Mouse (Mus musculus) left cerebral cortex, adult 8-10 months (tissue): Measurements from ENCODE around the gene Zfp445. TPM values are rescaled to one million over a fixed set of nuclear protein-coding genes. Genes with fewer than 3 reads are reported as not detected.
A peak's percentile ranks its signal among the peaks of the same experiment; 100 is the strongest.
"Not testable (repeated sequence)": the region's sequence is repeated elsewhere in the genome, so short reads cannot be mapped to it uniquely, and the experiment has no call there.

Experiments used
- DNase-seq, 2 experiments: peaks; one replicate each; pipeline ENCODE4 v3.0.0; 2022; ENCODE audit warnings: low spot score in 2 of 2
- total RNA-seq, 4 experiments: library from RNA; stranded (reverse); gene quantifications; 2 replicates each; pipeline ENCODE4 v1.2.4; 2022

Gene Zfp445
- 100 to 1,000 TPM; 161 to 172 (median 163) TPM for total RNA-seq

DNA sequence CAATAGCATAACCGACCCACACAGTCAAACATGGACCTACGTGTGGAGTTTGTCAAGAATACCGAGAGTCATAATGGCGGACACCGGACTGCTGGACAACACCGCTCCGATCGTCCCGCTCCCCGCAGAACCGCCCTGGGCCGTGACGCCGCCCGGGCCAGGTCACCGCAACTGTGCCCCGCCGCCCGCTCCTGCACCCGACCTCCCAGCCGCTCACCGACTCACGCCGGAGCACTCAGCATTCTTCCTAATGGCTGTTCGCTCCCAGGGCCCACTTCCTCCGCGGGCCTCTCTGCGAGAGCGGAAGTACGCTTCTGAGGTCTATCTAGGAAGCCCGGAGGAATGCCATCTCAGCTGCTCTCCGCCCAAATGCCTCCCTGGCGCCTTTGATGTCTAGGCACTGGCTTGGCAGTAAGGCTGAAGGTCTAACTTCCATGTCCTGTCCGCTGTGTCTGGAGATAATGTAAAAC lies at the start of gene Zfp445:
Zfp445 (minus strand) TSS at position 310 of the 470 bp plus-strand sequence.
- peak; percentile 56 to 67 for DNase-seq

DNA sequence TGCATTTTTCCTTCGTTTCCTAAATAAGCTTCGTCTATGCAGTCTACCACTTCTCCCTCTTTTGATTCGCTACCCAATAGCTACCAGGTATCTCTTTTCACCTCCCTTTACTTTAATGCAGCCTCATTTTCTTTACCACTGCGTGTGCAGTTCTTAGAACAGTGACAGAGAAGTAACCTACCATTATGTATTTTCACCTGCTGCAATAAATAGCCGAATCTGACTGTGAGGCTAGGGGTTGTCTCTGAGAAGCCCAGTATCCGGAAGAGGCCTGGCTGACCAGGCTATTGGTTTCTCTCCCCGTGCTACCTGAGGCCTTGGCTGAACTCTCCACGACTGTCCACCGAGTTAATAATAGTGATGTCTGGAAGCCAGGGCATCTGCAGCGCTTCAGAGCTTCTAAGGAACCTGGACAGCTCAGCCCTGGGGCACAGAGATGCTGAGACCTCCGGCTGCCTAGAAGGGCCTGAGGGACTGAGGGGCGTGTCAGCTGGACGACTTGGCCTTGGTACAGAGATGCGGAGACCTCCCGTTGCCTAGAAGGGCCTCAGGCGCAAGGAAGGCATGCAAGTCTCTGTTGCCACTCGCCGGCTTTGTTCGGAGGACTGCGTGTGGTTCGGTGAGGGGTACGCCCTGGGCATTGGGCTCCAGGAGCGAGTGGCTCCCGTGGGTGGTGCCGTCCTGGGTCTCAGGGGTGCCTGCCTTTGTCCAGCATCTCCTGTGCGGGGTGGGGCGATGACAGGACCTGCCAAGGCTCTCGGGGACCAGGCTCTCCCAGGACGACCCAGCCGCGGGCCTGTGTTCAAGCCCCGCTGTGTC lies 37.1 kb upstream of the Zfp445 start:
- peak; percentile 6 to 17 for DNase-seq

DNA sequence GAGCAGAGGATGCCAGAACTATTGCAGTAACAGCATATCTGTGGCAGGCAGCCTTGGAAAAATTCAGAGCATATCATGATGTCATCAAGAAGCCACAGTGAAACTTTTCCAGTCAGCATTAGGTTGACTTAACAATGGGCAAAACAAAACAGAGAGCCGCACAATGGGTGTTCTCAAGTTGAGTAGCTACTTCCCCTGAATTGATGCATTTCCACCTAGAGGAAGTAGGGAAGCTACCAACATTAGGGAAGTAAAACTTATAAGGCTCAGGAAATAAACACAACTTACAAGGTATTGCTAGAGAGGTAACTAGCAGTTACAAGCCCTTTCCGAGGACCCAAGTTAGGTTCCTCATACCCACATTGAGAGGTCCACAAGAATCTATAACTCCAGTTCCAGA lies 35.2 kb upstream of the Zfp445 start:
- no peak for DNase-seq

DNA sequence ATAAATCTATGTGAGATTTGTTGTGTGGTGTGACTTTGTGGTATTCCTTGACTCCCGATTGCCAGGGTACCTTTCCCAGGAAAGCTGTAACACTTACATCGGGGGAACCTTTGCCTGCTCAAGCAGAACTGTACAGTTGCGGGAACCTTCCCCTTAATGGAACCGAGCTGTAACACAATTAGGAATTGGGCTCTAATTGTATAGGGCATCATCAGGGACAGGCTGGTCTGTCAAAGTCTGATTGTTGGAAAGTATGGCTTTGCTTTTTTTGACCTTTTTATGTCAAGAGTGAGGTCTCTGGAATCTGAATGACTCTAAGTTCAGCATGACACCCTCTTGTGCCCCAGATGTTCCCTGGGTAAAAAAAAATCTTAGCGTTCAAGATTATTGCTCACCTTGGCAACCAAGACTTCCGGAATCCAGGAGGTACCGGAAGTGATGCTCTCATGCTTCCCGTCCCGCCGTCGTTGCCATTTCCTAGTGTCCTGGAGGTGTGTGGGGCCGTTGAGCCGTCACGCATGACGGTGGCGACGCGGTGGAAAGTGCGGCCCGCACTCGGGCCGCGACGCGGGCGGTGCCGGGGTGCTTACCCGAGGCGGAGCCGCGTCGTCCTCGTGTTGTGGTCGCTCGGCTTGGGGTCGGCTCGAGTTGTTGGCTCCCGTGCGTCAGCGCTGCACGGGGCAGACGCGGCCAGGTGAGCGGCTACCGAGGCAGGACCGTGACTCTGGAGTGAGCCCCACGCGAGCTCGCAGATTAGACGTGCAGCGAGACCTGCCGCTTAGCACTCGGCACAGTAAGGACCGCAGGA lies 20.8 kb upstream of the Zfp445 start:
- DNase-seq: peak; percentile 36 to 61

DNA sequence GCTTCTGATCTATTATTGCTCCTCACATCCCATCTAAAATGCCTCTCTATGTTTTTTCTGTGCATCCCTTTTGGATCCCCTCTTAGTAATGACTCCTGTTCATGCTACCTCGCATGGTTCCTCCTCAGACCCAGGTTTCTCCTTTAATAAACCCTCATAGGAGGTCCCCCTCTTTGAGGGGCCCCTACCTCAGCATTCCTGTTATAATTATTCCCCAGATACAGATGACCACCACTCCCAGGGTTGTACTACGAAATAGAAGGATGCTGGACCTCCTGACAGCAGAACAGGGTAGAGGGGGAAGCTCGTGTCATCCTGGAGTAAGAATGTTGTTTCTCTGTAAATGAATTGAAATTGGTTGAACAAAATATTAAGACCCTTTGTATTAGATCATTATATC lies 19.6 kb upstream of the Zfp445 start, which contains the start of gene Zkscan7:
Zkscan7 (plus strand) TSS at position 301 of the 400 bp plus-strand sequence.
- DNase-seq: no peak

DNA sequence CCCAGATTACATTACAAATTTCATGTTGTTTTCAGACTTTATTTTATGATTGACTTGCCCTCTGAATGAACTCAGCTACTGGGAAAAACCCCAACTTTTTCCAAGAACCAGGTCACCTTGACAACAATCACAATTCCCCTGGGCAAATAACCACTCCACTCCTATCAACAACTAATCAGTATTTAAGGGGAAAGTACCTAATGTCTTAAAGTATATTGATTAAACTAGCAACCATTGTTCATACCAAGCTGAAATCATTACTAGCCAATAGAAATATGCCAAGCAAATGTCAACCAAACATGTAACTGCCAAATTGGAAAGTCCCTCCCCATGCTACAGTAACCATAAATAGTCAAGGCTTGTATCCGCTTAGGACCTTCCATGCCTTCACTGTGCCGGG lies 9.3 kb upstream of the Zfp445 start:
- DNase-seq: no peak

DNA sequence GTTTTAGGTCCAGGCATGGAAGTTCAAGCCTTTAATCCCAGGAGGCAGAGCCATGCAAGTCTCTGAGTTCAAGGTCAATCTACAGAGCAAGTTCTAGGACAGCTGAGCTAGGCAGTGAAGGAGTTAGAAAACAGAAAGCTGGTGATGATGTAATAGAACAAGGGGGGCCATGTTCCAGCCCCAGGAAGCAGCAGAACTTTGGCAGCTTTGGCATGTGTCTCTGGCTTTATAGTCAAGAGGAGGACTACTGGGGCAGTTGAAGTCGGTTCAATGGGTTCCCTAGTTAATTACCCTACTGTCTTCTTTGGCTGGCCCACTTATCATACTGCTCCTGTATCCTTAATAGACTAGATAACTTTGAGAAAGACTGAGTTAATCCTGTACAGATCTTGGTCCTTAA lies 8.8 kb upstream of the Zfp445 start:
- no peak for DNase-seq

DNA sequence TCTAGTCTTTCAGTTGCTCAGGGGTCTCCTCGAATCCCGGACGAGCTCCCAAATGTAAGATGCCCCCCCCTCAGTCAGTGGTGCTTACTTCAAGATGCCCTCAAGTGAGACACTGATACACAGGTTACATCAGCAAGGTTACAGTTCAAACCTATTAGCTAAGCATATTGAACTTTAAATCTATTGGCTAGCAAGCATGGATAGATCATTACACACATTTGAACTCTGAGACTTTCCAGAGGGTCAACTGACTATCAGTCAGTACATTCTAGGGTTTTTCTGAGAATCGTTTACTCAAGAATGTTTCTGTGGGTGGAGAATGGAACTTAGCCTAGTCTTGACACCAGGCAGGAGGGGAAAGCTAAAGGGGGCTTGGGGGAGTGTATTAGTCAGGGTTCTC lies 6.8 kb upstream of the Zfp445 start:
- no peak for DNase-seq

DNA sequence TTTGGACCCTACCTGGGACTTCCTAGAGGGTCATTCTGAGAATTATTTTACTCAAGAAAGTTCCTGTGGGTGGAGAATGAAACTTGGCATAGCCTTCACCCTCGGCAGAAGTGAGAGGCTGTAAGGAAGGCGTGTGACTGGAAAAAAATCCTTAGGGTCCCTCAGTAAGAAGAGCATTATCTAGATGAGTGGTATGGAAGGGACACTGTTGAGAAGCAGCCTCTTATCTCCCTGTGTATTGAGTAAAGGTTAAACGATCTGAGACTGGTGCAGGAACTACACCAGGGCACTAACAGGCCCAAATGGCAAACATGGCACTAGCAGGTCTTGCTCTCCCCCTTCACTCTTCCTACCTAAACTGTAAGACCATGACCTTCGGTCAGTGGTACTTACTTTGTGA lies 386 bp upstream of the Zfp445 start:
- DNase-seq: no peak

DNA sequence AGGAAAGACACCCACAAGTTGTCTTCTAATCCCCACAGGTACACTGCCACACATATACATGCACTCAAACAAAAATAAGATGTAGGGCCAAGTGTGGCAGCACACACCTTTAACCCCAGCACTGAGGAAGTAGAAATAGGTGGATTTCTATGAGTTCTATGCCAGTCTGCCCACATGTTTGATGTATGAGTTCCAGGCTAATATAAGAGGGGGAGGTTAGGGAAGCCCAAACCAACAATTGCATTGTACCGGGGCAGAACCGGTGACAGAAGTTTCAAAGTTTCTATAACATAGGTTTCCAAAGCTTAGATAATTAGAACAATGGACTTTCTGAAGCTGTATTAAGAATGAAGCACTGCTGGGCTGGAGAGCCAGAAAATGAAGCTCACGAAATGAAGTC lies 958 bp downstream of the Zfp445 start:
- DNase-seq: no peak

DNA sequence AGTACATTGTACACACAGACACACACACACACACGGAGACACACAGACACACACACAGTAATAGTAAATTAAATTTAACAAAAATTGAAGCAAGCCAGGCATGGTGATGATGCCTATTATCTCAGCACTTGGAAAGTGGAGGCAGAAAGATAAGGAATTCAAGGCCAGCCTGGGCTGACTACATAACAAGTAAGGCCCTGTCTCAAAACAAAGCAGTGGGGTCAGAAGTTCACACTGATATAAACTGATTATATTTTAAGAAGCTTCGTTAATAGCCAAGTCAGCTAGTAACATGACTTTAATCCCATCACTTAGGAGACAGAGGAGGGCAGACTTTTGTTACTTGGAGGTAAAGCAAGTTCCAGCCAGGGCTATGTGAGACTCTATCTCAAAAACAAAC lies 2.1 kb downstream of the Zfp445 start:
- no peak for DNase-seq

DNA sequence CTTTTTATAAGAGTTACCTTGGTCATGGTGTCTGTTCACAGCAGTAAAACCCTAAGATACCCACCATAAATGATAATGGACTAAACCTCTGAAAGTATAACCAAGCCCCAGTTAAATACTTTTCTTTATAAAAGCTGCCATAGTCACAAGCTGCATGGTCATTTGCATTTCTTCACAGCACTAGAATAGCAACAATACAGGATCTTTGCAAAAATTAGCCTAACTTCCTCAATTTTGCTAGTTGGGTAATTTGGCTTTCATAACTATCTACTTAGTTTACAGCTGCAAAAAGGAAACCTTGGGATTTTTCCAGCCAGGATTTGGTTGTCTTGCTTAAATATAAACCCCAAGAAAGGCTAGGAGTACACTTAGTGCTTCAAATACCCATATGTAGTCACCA lies 5.1 kb downstream of the Zfp445 start:
- no peak for DNase-seq

DNA sequence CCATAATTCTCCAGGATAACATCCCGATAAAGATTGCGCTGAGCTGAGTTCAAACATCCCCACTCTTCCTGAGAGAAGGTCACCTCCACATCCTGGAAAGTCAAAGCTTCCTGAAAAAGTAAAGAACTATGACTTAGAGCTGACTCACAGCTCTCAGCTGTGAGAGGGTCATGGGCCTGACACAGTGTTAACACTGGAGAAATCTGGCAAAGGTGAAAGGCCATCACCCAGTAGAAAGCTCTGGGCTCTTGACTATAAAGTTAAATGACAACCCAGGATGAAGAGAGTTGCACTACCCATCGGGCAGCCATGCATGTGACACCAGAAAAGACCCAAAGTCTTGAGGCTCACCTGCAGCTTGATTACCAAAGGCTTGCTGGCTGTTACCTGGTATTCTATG lies 9.1 kb downstream of the Zfp445 start:
- DNase-seq: no peak

DNA sequence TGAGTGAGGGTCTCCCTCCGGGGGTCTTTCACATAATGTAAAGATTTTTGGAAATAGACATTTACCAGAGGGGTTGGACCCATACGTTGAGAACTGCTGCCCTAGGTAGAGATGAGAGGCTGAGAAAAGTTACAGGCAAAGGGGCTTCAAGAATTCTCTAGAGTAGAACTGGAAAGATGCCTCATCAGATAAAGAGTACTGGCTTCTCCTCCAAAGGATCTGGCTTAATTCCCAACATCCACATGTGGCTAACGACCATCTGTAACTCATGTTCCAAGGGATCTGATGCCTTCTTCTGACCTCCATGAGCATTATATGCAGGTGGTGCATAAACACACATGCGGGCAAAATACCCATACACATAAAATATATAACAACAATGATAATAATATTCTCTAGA lies 10.2 kb downstream of the Zfp445 start:
- no peak for DNase-seq

DNA sequence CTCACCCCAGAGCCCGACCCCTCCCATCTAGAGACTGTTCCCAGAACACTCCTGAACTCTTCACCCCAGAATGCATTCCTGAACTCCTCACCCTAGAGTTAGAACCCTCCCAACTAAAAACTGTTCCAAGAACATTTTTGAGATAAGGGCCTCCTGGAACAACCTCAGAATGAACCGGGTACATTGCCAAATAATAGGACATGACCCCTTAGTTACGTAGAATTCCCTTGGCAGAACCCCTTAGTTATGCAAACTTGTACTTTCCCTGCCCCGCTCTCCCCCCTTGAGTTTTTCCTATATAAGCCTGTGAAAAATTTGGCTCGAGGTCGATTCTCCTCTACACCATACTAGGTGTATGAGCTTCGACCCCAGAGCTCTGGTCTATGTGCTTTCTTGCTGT lies 10.7 kb downstream of the Zfp445 start:
- DNase-seq: not testable (repeated sequence)

DNA sequence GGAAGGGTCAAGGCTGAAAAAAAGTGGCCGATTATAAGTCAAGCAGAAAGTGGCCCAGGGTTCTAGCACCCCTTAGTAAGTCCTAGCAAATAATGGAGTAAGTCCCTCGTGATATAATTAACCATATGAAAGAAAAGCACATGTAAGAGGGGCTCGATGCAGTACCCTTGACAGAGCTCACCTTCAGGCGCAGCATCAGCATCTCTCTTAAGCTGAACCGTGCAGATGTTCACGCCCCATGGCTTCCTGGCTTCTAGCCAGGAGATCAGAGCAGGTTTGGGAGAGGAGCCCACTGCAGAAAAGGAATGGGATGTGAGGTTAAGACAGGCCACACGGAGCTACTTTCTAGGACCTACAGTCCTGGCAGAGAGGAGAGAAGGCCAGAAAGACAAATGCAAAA lies 11.3 kb downstream of the Zfp445 start:
- no peak for DNase-seq

DNA sequence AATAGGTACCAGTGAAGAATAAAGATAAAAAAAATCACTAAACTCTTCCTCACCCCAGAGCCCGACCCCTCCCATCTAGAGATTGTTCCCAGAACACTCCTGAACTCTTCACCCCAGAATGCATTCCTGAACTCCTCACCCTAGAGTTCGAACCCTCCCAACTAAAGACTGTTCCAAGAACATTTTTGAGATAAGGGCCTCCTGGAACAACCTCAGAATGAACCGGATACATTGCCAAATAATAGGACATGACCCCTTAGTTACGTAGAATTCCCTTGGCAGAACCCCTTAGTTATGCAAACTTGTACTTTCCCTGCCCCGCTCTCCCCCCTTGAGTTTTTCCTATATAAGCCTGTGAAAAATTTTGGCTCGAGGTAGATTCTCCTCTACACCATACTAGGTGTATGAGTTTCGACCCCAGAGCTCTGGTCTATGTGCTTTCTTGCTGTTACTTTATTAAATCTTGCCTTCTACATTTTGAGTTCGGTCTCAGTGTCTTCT lies 17.9 kb downstream of the Zfp445 start:
- not testable (repeated sequence) for DNase-seq

DNA sequence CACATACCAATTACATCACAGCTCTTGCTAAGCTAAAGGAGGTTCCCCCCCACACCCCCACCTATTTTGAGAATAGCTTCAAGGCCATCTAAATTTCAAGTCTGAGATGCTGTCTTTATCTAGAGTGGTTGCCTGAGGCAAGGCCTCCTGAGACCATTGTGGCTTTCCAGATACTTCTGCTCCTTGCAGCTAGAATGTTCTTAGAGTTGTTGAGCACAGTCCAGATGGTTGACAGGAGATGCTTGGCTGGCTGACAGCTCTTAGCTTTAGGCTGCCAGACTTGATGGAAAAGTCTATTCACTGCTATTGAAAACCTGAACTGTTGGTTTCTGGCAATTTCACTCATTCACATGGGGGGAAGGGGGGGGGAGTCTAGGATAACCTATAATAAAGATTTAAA lies 19.6 kb downstream of the Zfp445 start:
- peak in 1 of 2 experiments; percentile 37 for DNase-seq

DNA sequence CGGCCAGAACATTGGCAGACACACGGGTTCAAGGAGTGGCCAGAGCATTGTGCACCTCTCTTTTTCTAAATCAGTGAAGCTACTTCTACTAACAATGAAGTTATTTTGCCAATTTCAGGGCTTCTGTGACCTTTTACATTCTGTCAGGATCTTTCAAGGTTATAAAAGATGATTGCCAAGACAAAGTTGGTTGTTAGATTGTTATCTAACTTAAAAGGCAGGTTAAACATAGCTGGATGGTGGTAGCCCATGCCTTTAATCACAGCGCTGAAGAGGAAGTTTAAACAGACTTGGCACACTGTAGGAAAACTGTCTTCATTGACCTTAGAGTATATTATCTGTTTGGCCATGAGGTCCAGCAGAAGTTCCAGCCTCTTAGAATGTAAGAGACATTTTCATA lies 20.2 kb downstream of the Zfp445 start:
- DNase-seq: no peak

DNA sequence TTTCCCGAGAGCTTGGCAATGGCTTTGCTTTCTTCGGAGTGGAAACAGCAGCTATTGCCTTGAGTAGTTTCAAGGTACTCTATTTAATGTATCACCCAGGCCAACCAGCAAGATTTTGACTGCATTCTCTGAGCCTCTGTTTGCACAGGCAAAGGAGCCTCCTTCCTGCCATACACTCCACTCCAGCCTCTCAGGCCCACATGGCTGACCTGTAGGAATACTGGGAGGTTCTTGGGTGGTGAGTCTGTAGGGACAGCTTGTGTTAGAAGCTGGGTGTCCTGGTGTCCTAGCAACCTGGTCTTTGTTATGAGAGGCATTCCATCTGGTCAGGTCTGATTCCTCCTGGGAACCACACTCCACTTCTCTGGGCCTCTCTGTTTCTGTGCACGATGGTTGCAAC lies 22.0 kb downstream of the Zfp445 start, which contains the start of gene Gm35549:
Gm35549 (minus strand) TSS at position 276 of the 400 bp plus-strand sequence.
- no peak for DNase-seq

DNA sequence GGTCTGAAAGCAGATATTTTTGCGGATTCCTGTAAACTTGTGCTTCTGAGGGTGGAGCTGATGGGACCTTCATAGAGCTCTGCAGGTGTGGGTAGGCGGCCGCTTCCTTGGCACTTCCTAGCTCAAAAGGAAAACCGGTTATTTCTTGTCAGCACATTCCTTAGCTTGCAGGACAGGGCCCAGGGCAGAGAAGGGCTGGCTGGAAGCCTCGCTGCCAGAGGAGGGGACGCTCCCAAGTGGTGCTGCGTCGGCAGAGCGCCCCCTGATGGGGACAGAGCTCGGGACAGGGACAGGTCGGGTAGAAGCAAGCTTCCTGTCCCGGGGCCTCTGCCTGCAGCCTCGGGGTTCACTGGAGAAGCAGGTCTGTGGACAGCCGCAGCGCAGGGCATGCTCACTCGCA lies 28.1 kb downstream of the Zfp445 start:
- no peak for DNase-seq

DNA sequence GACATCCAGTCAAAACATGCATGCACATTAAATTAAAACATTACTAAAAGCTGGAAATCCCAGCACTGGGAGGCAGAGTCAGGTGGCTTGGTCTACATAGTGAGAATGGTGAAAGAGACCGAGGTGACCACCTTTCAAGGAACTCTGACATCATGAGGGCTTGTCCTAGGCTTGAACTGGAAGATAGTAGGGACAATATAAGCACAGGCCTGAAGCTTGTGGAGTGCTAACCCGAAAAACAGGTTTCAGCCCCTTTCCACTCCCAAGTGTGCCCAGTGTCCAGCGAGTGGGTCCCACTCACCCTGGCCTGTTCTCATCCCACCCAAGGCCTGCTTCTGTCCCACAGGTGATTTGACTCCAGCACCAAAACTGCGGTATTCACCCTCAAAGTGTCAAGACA lies 28.6 kb downstream of the Zfp445 start:
- DNase-seq: no peak
